Mouse (Mus musculus) ES-E14 (cell line): ENCODE data around the gene Tbx19. TPM values are rescaled to one million over a fixed set of nuclear protein-coding genes. Genes with fewer than 3 reads are reported as not detected.

Experiments
- DNase-seq: peaks from one replicate; pipeline ENCODE4 v3.0.0-alpha.2; 2013; ENCODE audit warnings: low read depth, low spot score
- H3K27ac ChIP-seq: 2 replicates; pipeline ENCODE4 v1.5.1; 2012; ENCODE audit warnings: low read depth, mild to moderate bottlenecking, low read length, moderate library complexity, mixed read lengths; ENCODE audit not compliant: poor library complexity, insufficient read depth, severe bottlenecking
- H3K36me3 ChIP-seq: 2 replicates; pipeline ENCODE4 v1.6.1; 2012; ENCODE audit warnings: mild to moderate bottlenecking, low read length, moderate library complexity, mixed read lengths; ENCODE audit not compliant: control insufficient read depth, poor library complexity, insufficient read depth, severe bottlenecking
- H3K4me1 ChIP-seq, 2 experiments: fragments of 150-350 bp in 1 of 2; sonication (generic) in 1 of 2; 2 replicates each; pipeline ENCODE4 v1.6.1; 2012; ENCODE audit warnings: low read length in 2 of 2, mild to moderate bottlenecking in 1 of 2, mixed read lengths in 1 of 2; ENCODE audit not compliant: control insufficient read depth in 2 of 2, insufficient read depth in 2 of 2, poor library complexity in 1 of 2
- H3K4me3 ChIP-seq, 2 experiments: fragments of 150-350 bp in 1 of 2; sonication (generic) in 1 of 2; 2 replicates each; pipeline ENCODE4 v1.5.1; 2012; ENCODE audit warnings: low read length in 2 of 2, low read depth in 1 of 2, mild to moderate bottlenecking in 1 of 2, mixed read lengths in 1 of 2; ENCODE audit not compliant: insufficient read depth in 1 of 2, poor library complexity in 1 of 2, severe bottlenecking in 1 of 2
- H3K9ac ChIP-seq: 2 replicates; pipeline ENCODE4 v1.6.1; 2012; ENCODE audit warnings: low read depth, mild to moderate bottlenecking, low read length, mixed read lengths; ENCODE audit not compliant: poor library complexity, insufficient read depth, severe bottlenecking
- H3K9me3 ChIP-seq: fragments of 150-350 bp; sonication (generic); 2 replicates; pipeline ENCODE4 v1.6.1; 2012; ENCODE audit warnings: low read depth, mild to moderate bottlenecking, low read length; ENCODE audit not compliant: control insufficient read depth, insufficient read depth
- CHD2 ChIP-seq: IDR thresholded peaks from 2 replicates; pipeline ENCODE4 v1.6.1; 2014; ENCODE audit warnings: mild to moderate bottlenecking, low read depth, low read length, inconsistent platforms
- HCFC1 ChIP-seq: IDR thresholded peaks from 2 replicates; pipeline ENCODE4 v1.6.1; 2012; ENCODE audit warnings: low read length, inconsistent platforms, borderline replicate concordance; ENCODE audit not compliant: insufficient read depth
- MAFK ChIP-seq: IDR thresholded peaks from 2 replicates; pipeline ENCODE4 v1.6.1; 2014; ENCODE audit warnings: mild to moderate bottlenecking, low read depth, low read length, inconsistent platforms; ENCODE audit not compliant: insufficient read depth
- ZC3H11A ChIP-seq: IDR thresholded peaks from 2 replicates; pipeline ENCODE4 v1.6.1; 2012; ENCODE audit warnings: low read depth, mild to moderate bottlenecking, inconsistent platforms, low read length, borderline replicate concordance
- ZNF384 ChIP-seq: IDR thresholded peaks from 2 replicates; pipeline ENCODE4 v1.6.1; 2012; ENCODE audit warnings: low read depth, low read length, inconsistent platforms
- in situ Hi-C, 2 experiments: fragments of 600-800 bp; cut with MboI; formaldehyde crosslinking; loops; one replicate each; pipeline ENCODE4 v1.15.1; 2025; ENCODE audit warnings: low sequenced_read_pairs in 2 of 2, inconsistent platforms in 1 of 2; ENCODE audit not compliant: unreplicated experiment in 2 of 2
- total RNA-seq: library from RNA; depleted of rRNA; stranded (reverse); fragments of 300-350 nt; gene quantifications from 2 replicates; pipeline ENCODE4 v1.2.3, GENCODE M21; 2012

The Tbx19 gene
- total RNA-seq, 1 experiment = not detected

- H3K4me1 ChIP-seq = no peaks in the 10 kb centered on the region; a peak in 1 of 4 replicates
- in situ Hi-C loops = no loop called here
- H3K9ac ChIP-seq = no peak overlapping the region
- H3K27ac ChIP-seq = no peak overlapping the region
- no peak for TF ChIP-seq MAFK
- no peak for TF ChIP-seq ZNF384
- no peak for TF ChIP-seq CHD2
- TF ChIP-seq ZC3H11A = no peak
- TF ChIP-seq HCFC1 = no peak
- no peaks in the 10 kb centered on the region for H3K9me3 ChIP-seq
- H3K36me3 ChIP-seq = no peaks in the 10 kb centered on the region
- no peak overlapping the region for H3K4me3 ChIP-seq
- no peak for DNase-seq
Measured at GRCm38 (mm10) chr1:165110659-165111058, 49.9 kb downstream of the Tbx19 start.

GRCm38 (mm10) chr1:165109135-165109534 lies 51.4 kb downstream of the Tbx19 start:
- no peak overlapping the region for H3K27ac ChIP-seq
- no peaks in the 10 kb centered on the region; a peak in 1 of 4 replicates for H3K4me1 ChIP-seq
- H3K4me3 ChIP-seq = no peak overlapping the region
- in situ Hi-C loops = no loop called here
- H3K36me3 ChIP-seq = no peaks in the 10 kb centered on the region
- TF ChIP-seq MAFK = no peak
- no peaks in the 10 kb centered on the region for H3K9me3 ChIP-seq
- no peak overlapping the region for H3K9ac ChIP-seq
- no peak for DNase-seq

DNA sequence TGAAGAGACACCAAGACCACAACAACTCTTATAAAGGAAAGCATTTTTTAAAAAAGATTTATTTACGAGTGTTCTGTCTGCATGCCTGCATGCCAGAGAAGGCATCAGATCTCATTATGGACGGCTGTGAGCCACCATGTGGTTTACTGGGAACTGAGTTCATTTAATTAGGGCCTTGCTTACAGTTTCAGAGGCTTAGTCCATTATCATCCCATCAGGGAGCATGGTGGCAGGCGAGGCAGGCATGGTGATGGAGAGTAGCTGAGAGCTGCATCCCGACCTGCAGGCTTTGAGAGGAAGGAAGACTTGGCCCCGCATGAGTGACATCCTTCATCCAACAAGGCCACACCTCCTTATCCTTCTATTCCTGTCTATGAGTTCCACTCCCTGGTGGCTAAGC lies 52.1 kb downstream of the Tbx19 start:
- in situ Hi-C loops = no loop called here
- Histone ChIP-seq H3K9me3 (no peaks in the 10 kb centered on the region), H3K4me3 (no peak overlapping the region)

GRCm38 (mm10) chr1:165106011-165106385 lies 54.6 kb downstream of the Tbx19 start:
- Histone ChIP-seq H3K4me1 (no peaks in the 10 kb centered on the region; a peak in 1 of 4 replicates), H3K27ac (no peak overlapping the region), H3K36me3 (no peaks in the 10 kb centered on the region), H3K9ac (no peak overlapping the region), H3K4me3 (no peak overlapping the region), H3K9me3 (no peaks in the 10 kb centered on the region)
- DNase-seq = no peak
- in situ Hi-C loops = no loop called here
- TF ChIP-seq MAFK (no peak), ZNF384 (no peak), CHD2 (no peak), HCFC1 (no peak), ZC3H11A (no peak)

More for the DNA sequence above, 52.1 kb downstream of the Tbx19 start:
- H3K27ac ChIP-seq = no peak overlapping the region
- no peak for DNase-seq
- TF ChIP-seq ZNF384 (no peak), HCFC1 (no peak), ZC3H11A (no peak), CHD2 (no peak), MAFK (no peak)
- no peaks in the 10 kb centered on the region for H3K36me3 ChIP-seq
- no peak overlapping the region for H3K9ac ChIP-seq
- no peaks in the 10 kb centered on the region; a peak in 1 of 4 replicates for H3K4me1 ChIP-seq

DNA sequence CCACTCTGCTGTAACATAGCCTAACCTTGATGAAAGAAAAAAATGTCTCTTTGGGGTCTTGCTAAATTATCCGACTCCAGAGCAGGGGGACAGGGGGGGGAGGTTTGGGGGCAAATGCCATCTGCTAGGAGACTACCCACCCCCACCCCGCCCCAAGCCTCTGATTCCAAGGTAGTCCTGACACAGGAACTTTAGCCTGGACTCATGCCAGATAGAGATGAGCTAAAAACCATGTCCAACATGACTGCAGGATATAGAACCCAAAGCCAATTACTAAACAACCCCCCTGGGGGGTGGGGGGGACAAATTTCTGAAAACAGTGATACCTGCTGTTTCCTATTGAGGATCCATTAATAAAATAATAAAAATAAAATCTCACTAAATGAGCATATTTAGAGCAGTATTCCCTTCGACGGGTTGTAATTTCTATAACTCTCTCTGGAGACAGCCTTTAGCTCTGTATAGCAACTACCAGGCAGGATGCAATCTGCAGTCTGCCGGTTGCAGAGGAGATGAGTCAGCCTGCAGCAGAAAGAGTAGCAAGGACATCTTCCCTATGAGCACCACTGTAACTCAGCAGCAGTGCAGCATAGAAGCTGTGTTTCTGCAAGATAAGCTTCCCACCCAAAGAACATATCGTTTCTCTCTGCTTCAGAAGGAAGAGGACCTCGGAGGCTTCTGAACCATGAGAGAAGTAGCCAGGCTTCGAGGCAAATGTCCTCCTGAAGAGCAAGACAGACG lies 55.1 kb downstream of the Tbx19 start:
- TF ChIP-seq ZC3H11A (no peak), CHD2 (no peak), ZNF384 (no peak), MAFK (no peak), HCFC1 (no peak)
- Histone ChIP-seq H3K9me3 (no peaks in the 10 kb centered on the region), H3K9ac (no peak overlapping the region), H3K4me3 (no peak overlapping the region), H3K27ac (no peak overlapping the region), H3K36me3 (no peaks in the 10 kb centered on the region), H3K4me1 (no peaks in the 10 kb centered on the region; a peak in 1 of 4 replicates)
- in situ Hi-C loops = no loop called here
- no peak for DNase-seq
